Mouse (Mus musculus): Measurements from ENCODE around the gene Plk5.

GRCm38 (mm10) chr10:80396822-80397523, 40.7 kb downstream of the Plk5 start:
- TF ChIP-seq NELFE (IDR thresholded peaks at IDR 0.05; ENCODE audit: low read depth, low read length), result no peak
- no peak for TF ChIP-seq RCOR1 (IDR thresholded peaks at IDR 0.05; ENCODE audit: low read depth, low read length)
- no peak for TF ChIP-seq MAFK (IDR thresholded peaks at IDR 0.05; ENCODE audit: borderline replicate concordance, low read depth, low read length)
- no peak for TF ChIP-seq EP300 (IDR thresholded peaks at IDR 0.05; ENCODE audit: low read depth in 1 of 2, low read length in 2 of 2)
- no peak; the same call in 1 of the 2 replicates for TF ChIP-seq MXI1 (IDR thresholded peaks at IDR 0.05; ENCODE audit: low read depth, low read length)
- TF ChIP-seq USF2 (IDR thresholded peaks at IDR 0.05; ENCODE audit: borderline replicate concordance in 1 of 2, insufficient read depth in 1 of 2, low read depth in 1 of 2, low read length in 2 of 2), result no peak
- no peak for TF ChIP-seq CTCF (IDR thresholded peaks at IDR 0.05 in 2 of 3, conservative IDR thresholded peaks at IDR 0.05 in 1 of 3; ENCODE audit: control insufficient read depth in 1 of 3, insufficient read depth in 1 of 3, low read depth in 2 of 3, low read length in 3 of 3, poor library complexity in 1 of 3, severe bottlenecking in 1 of 3)
